Mouse (Mus musculus) testis, postnatal 10 days (tissue): ENCODE measurements around the gene Fndc7.
"Not testable (repeated sequence)": the region's sequence is repeated elsewhere in the genome, so short reads cannot be mapped to it uniquely, and the experiment has no call there.

Experiments
- DNase-seq: peaks from one replicate; pipeline ENCODE4 v3.0.0; 2021; ENCODE audit warnings: low spot score

Fndc7 gene

GRCm38 (mm10) chr3:108855371-108855770 is 34.4 kb downstream of the Fndc7 start:
- no peak for DNase-seq

GRCm38 (mm10) chr3:108853266-108853665 is 36.5 kb downstream of the Fndc7 start:
- no peak for DNase-seq

GRCm38 (mm10) chr3:108851996-108852697 is 37.7 kb downstream of the Fndc7 start:
- no peak for DNase-seq

- DNase-seq: no peak
Measured at GRCm38 (mm10) chr3:108851554-108851953, 38.3 kb downstream of the Fndc7 start.

GRCm38 (mm10) chr3:108851075-108851474 is 38.7 kb downstream of the Fndc7 start:
- DNase-seq: no peak

- DNase-seq: no peak
Measured at GRCm38 (mm10) chr3:108850506-108850905, 39.3 kb downstream of the Fndc7 start.

GRCm38 (mm10) chr3:108846616-108847015 is 43.2 kb downstream of the Fndc7 start:
- DNase-seq: no peak

- DNase-seq: no peak
Measured at GRCm38 (mm10) chr3:108844521-108844920, 45.3 kb downstream of the Fndc7 start.

GRCm38 (mm10) chr3:108844026-108844425 is 45.8 kb downstream of the Fndc7 start:
- DNase-seq: no peak

- no peak for DNase-seq
Measured at GRCm38 (mm10) chr3:108840716-108841054, 49.1 kb downstream of the Fndc7 start.

- DNase-seq: peak; percentile 100
Measured at GRCm38 (mm10) chr3:108840000-108840715, 49.6 kb downstream of the Fndc7 start, which contains the start of gene Stxbp3. Gene Stxbp3 (minus strand): TSS chr3:108840526.

- DNase-seq: no peak
Measured at GRCm38 (mm10) chr3:108839647-108839999, 50.2 kb downstream of the Fndc7 start.

GRCm38 (mm10) chr3:108838980-108839379 is 50.8 kb downstream of the Fndc7 start:
- no peak for DNase-seq

- no peak for DNase-seq
Measured at GRCm38 (mm10) chr3:108836931-108837330, 52.9 kb downstream of the Fndc7 start.

GRCm38 (mm10) chr3:108833717-108834116 is 56.1 kb downstream of the Fndc7 start:
- DNase-seq: not testable (repeated sequence)

GRCm38 (mm10) chr3:108831750-108832149 is 58.1 kb downstream of the Fndc7 start:
- DNase-seq: no peak

GRCm38 (mm10) chr3:108830493-108830892 is 59.3 kb downstream of the Fndc7 start:
- no peak for DNase-seq

- no peak for DNase-seq
Measured at GRCm38 (mm10) chr3:108815631-108816030, 74.2 kb downstream of the Fndc7 start.

GRCm38 (mm10) chr3:108810747-108811263 is 79.0 kb downstream of the Fndc7 start:
- no peak for DNase-seq

- no peak for DNase-seq
Measured at GRCm38 (mm10) chr3:108805622-108806021, 84.2 kb downstream of the Fndc7 start.
